Mouse (Mus musculus) C2C12 (cell line): ENCODE measurements around the gene Bcl11b.

Experiments
- CTCF ChIP-seq: IDR thresholded peaks from one replicate; pipeline ENCODE4 v1.5.1; 2011; ENCODE audit not compliant: control insufficient read depth, insufficient read depth, insufficient read length
- MAX ChIP-seq: IDR thresholded peaks from one replicate; pipeline ENCODE4 v1.6.1; 2011; ENCODE audit warnings: mild to moderate bottlenecking, control low read depth
- MYOG ChIP-seq: IDR thresholded peaks from one replicate; pipeline ENCODE4 v1.6.1; 2011; ENCODE audit not compliant: control insufficient read depth, insufficient read length; ENCODE audit errors: extremely low read depth
- USF1 ChIP-seq: IDR thresholded peaks from one replicate; pipeline ENCODE4 v1.6.1; 2011; ENCODE audit warnings: low read depth, mild to moderate bottlenecking, control low read depth, moderate library complexity

DNA sequence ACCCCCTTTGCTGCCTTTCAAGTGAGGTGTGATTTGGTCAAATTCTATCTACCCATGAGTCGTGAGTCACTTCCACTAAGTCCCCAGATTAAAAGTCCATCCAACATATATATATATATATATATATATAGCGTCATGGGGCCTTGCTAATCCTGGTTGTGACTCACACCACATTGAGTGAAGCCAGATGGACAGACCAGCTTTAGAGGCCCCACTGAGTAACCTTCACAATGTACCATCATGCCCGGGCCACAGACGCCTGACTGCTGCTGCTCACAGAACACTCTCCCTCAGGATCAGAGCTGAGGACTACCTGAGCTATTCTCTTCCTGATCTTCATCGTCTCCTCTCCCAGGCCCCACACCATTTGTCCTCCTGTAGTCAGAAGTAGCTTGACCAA is 115.4 kb downstream of the Bcl11b start:
- TF ChIP-seq CTCF: no peak
- no peak for TF ChIP-seq USF1
- TF ChIP-seq MAX: no peak
- no peak for TF ChIP-seq MYOG
